Mouse (Mus musculus) MEL (cell line): ENCODE data around the gene Stk19. TPM values are rescaled to one million over a fixed set of nuclear protein-coding genes. Genes with fewer than 3 reads are reported as not detected.

Source experiments
- DNase-seq: peaks from one replicate; pipeline ENCODE4 v3.0.0; 2011; ENCODE audit warnings: low read depth, low spot score
- H3K27ac ChIP-seq: 2 replicates; pipeline ENCODE4 v1.5.1; 2012; ENCODE audit warnings: low read depth, mild to moderate bottlenecking, control low read depth, low read length, moderate library complexity; ENCODE audit not compliant: control insufficient read depth
- H3K27me3 ChIP-seq, 2 experiments: fragments of 150-350 bp in 1 of 2; sonication (generic) in 1 of 2; 2 replicates each; pipeline ENCODE4 v1.6.1; 2012; ENCODE audit warnings: low read length in 2 of 2, mild to moderate bottlenecking in 2 of 2, improper control_type of control experiment in 1 of 2, moderate library complexity in 1 of 2; ENCODE audit not compliant: insufficient read depth in 2 of 2, control insufficient read depth in 1 of 2
- H3K36me3 ChIP-seq, 2 experiments: 2 replicates each; pipeline ENCODE4 v1.6.1; 2012 to 2014; ENCODE audit warnings: low read length in 2 of 2, improper control_type of control experiment in 1 of 2, inconsistent platforms in 1 of 2, mild to moderate bottlenecking in 1 of 2; ENCODE audit not compliant: insufficient read depth in 2 of 2, control insufficient read depth in 1 of 2
- H3K4me1 ChIP-seq, 2 experiments: fragments of 150-350 bp in 1 of 2; sonication (generic) in 1 of 2; 2 replicates each; pipeline ENCODE4 v1.6.1; 2012; ENCODE audit warnings: low read length in 2 of 2, improper control_type of control experiment in 1 of 2, mild to moderate bottlenecking in 1 of 2; ENCODE audit not compliant: insufficient read depth in 2 of 2, control insufficient read depth in 1 of 2
- H3K4me3 ChIP-seq, 2 experiments: fragments of 150-350 bp in 1 of 2; sonication (generic) in 1 of 2; 2 replicates each; pipeline ENCODE4 v1.5.1; 2012; ENCODE audit warnings: low read depth in 2 of 2, low read length in 2 of 2, mild to moderate bottlenecking in 2 of 2, moderate library complexity in 2 of 2, control low read depth in 1 of 2, improper control_type of control experiment in 1 of 2; ENCODE audit not compliant: control insufficient read depth in 1 of 2, insufficient read depth in 1 of 2
- H3K79me2 ChIP-seq: 2 replicates; pipeline ENCODE4 v1.6.1; 2012; ENCODE audit warnings: mild to moderate bottlenecking, low read length, moderate library complexity; ENCODE audit not compliant: control insufficient read depth, poor library complexity, insufficient read depth
- H3K9ac ChIP-seq: 2 replicates; pipeline ENCODE4 v1.6.1; 2012; ENCODE audit warnings: low read depth, mild to moderate bottlenecking, control low read depth, low read length, moderate library complexity; ENCODE audit not compliant: control insufficient read depth, poor library complexity, severe bottlenecking
- H3K9me3 ChIP-seq: fragments of 150-350 bp; sonication (generic); replicated peaks from 2 replicates; pipeline ENCODE4 v1.6.1; 2012; ENCODE audit warnings: mild to moderate bottlenecking, low read length, improper control_type of control experiment, moderate library complexity; ENCODE audit not compliant: insufficient read depth
- CHD1 ChIP-seq: IDR thresholded peaks from 2 replicates; pipeline ENCODE4 v1.6.1; 2012; ENCODE audit warnings: low read depth, mild to moderate bottlenecking, inconsistent platforms, low read length, improper control_type of control experiment
- E2F4 ChIP-seq: IDR thresholded peaks from 2 replicates; pipeline ENCODE4 v1.6.1; 2011; ENCODE audit warnings: low read depth, low read length, improper control_type of control experiment, borderline replicate concordance
- ELF1 ChIP-seq: IDR thresholded peaks from 2 replicates; pipeline ENCODE4 v1.6.1; 2014; ENCODE audit warnings: low read depth, mild to moderate bottlenecking, inconsistent platforms, low read length, improper control_type of control experiment, moderate library complexity
- GATA1 ChIP-seq: IDR thresholded peaks from 2 replicates; pipeline ENCODE4 v1.6.1; 2011; ENCODE audit warnings: low read depth, low read length, improper control_type of control experiment
- MAZ ChIP-seq: IDR thresholded peaks from 2 replicates; pipeline ENCODE4 v1.6.1; 2012; ENCODE audit warnings: low read depth, mild to moderate bottlenecking, inconsistent platforms, low read length, improper control_type of control experiment
- MEF2A ChIP-seq: IDR thresholded peaks from 2 replicates; pipeline ENCODE4 v1.6.1; 2014; ENCODE audit warnings: low read depth, mild to moderate bottlenecking, inconsistent platforms, low read length, improper control_type of control experiment; ENCODE audit not compliant: poor library complexity, insufficient replicate concordance, severe bottlenecking; ENCODE audit errors: extremely low read depth
- MYC ChIP-seq: IDR thresholded peaks from 2 replicates; pipeline ENCODE4 v1.6.1; 2011; ENCODE audit warnings: low read depth, mild to moderate bottlenecking, low read length, improper control_type of control experiment, moderate library complexity
- POLR2AphosphoS2 ChIP-seq: IDR thresholded peaks from 2 replicates; pipeline ENCODE4 v1.6.1; 2011; ENCODE audit warnings: low read length, improper control_type of control experiment
- POLR2AphosphoS5 ChIP-seq: IDR thresholded peaks from 2 replicates; pipeline ENCODE4 v1.6.1; 2012; ENCODE audit warnings: low read depth, borderline replicate concordance, mild to moderate bottlenecking, inconsistent platforms, low read length, moderate library complexity, mixed read lengths
- RAD21 ChIP-seq: IDR thresholded peaks from 2 replicates; pipeline ENCODE4 v1.6.1; 2011; ENCODE audit warnings: mild to moderate bottlenecking, low read depth, low read length, improper control_type of control experiment
- RCOR1 ChIP-seq: IDR thresholded peaks from 2 replicates; pipeline ENCODE4 v1.6.1; 2012; ENCODE audit warnings: low read depth, mild to moderate bottlenecking, inconsistent platforms, low read length, improper control_type of control experiment
- SMC3 ChIP-seq: IDR thresholded peaks from 2 replicates; pipeline ENCODE4 v1.6.1; 2011; ENCODE audit warnings: low read depth, low read length, improper control_type of control experiment
- TAL1 ChIP-seq: IDR thresholded peaks from 2 replicates; pipeline ENCODE4 v1.6.1; 2012; ENCODE audit warnings: mild to moderate bottlenecking, inconsistent platforms, low read length, moderate library complexity, mixed read lengths
- TBP ChIP-seq: IDR thresholded peaks from 2 replicates; pipeline ENCODE4 v1.8.0; 2011; ENCODE audit warnings: low read depth, low read length, improper control_type of control experiment
- USF1 ChIP-seq: IDR thresholded peaks from 2 replicates; pipeline ENCODE4 v1.6.1; 2014; ENCODE audit warnings: low read depth, mild to moderate bottlenecking, inconsistent platforms, low read length, improper control_type of control experiment, moderate library complexity
- USF2 ChIP-seq, 2 experiments: IDR thresholded peaks; 2 replicates each; pipeline ENCODE4 v1.6.1; 2011 to 2012; ENCODE audit warnings: improper control_type of control experiment in 2 of 2, low read length in 2 of 2, borderline replicate concordance in 1 of 2, inconsistent platforms in 1 of 2, low read depth in 1 of 2, mild to moderate bottlenecking in 1 of 2; ENCODE audit not compliant: insufficient read depth in 1 of 2
- ZC3H11A ChIP-seq: IDR thresholded peaks from 2 replicates; pipeline ENCODE4 v1.6.1; 2012; ENCODE audit warnings: low read depth, mild to moderate bottlenecking, inconsistent platforms, low read length, improper control_type of control experiment
- ZMIZ1 ChIP-seq: IDR thresholded peaks from 2 replicates; pipeline ENCODE4 v1.6.1; 2012; ENCODE audit warnings: low read depth, mild to moderate bottlenecking, inconsistent platforms, low read length, improper control_type of control experiment, moderate library complexity
- ZNF384 ChIP-seq: IDR thresholded peaks from 2 replicates; pipeline ENCODE4 v1.6.1; 2012; ENCODE audit warnings: low read depth, mild to moderate bottlenecking, inconsistent platforms, low read length, improper control_type of control experiment
- polyA plus RNA-seq, 2 experiments: library from polyadenylated mRNA; stranded (reverse) in 1 of 2; unstranded in 1 of 2; fragments of >175 nt in 1 of 2; fragments of >200 nt in 1 of 2; gene quantifications; 2 replicates each; pipeline versions ENCODE4 v1.2.1 to v1.2.4; 2012; ENCODE audit warnings: low replicate concordance in 2 of 2, low read depth in 1 of 2; ENCODE audit not compliant: insufficient read length in 2 of 2, insufficient read depth in 1 of 2, missing spikeins in 1 of 2
- total RNA-seq: library from RNA; depleted of rRNA; stranded (reverse); fragments of 300-350 nt; gene quantifications from 2 replicates; pipeline ENCODE4 v1.2.3, GENCODE M21; 2012

The Stk19 gene
- total and polyA plus RNA-seq, 3 experiments: 43.3 to 56.5 TPM; not detected in 1

DNA sequence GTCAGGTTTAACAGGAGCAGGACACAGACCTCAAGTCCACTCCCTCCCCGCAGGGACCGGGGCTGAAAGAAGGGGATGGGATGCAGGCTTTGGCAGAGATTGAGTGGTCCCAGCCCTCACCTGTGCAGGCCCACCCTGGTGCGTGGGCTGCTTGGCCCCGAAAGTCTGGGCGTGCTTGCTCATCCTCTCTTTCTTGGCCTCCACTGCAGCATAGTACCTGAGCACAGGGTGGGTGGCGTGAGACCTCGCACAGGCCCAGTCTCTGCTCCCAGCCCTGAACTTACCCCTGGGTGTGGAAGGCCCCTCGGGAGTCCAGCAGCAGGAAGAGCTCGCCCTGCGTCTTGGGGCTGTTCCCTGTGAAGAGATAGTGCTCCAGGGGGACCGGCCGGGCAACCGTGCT, 8.1 kb upstream of the Stk19 start:
- peaks cover 2% of the 10 kb centered on the region for H3K79me2 ChIP-seq
- TF ChIP-seq ZMIZ1 (no peak), CHD1 (no peak), MYC (no peak), POLR2AphosphoS2 (no peak), GATA1 (no peak), POLR2AphosphoS5 (no peak), RCOR1 (no peak), ZNF384 (no peak), USF2 (IDR thresholded peaks at IDR 0.05; ENCODE audit: borderline replicate concordance in 1 of 2, insufficient read depth in 1 of 2, low read depth in 1 of 2, low read length in 2 of 2) (no peak), MAZ (no peak), E2F4 (no peak), TAL1 (no peak)
- H3K27ac ChIP-seq: no peak overlapping the region
- no peaks in the 10 kb centered on the region for H3K4me1 ChIP-seq
- DNase-seq: no peak
- no peak overlapping the region for H3K4me3 ChIP-seq
- H3K27me3 ChIP-seq: no peaks in the 10 kb centered on the region
- H3K36me3 ChIP-seq: peaks cover 0 to 1% of the 10 kb centered on the region in 2 experiments; a peak in 3 of 4 replicates
- H3K9ac ChIP-seq: no peak overlapping the region
- no peaks in the 10 kb centered on the region for H3K9me3 ChIP-seq

- Histone ChIP-seq H3K4me3 (no peak overlapping the region), H3K27ac (no peak overlapping the region), H3K36me3 (no peaks in the 10 kb centered on the region; a peak in 2 of 4 replicates), H3K9me3 (no peaks in the 10 kb centered on the region), H3K27me3 (no peaks in the 10 kb centered on the region), H3K79me2 (peaks cover 7% of the 10 kb centered on the region), H3K4me1 (peaks cover 0 to 8% of the 10 kb centered on the region in 2 experiments; a peak in 2 of 4 replicates), H3K9ac (no peak overlapping the region)
- no peak for DNase-seq
- TF ChIP-seq RAD21: no peak
- TF ChIP-seq POLR2AphosphoS5: no peak
- no peak for TF ChIP-seq MEF2A
- no peak for TF ChIP-seq ELF1
- no peak for TF ChIP-seq USF1
- no peak for TF ChIP-seq TBP
- TF ChIP-seq USF2 (IDR thresholded peaks at IDR 0.05; ENCODE audit: borderline replicate concordance in 1 of 2, insufficient read depth in 1 of 2, low read depth in 1 of 2, low read length in 2 of 2): no peak
- TF ChIP-seq SMC3: no peak
- no peak for TF ChIP-seq TAL1
- no peak for TF ChIP-seq GATA1
- TF ChIP-seq ZC3H11A: no peak
These were observed 4.1 kb upstream of the Stk19 start for GRCm38 (mm10) chr17:34840736-34841307.
